Mouse (Mus musculus) telencephalon, adult 2 months (tissue): ENCODE measurements at regions not wholly inside any gene's neighbourhood (a gene's known extent, or its start where the extent isn't known, plus 50 kb on each side); places are given as distances from the start of the nearest gene placed in this dataset.
A peak's percentile ranks its signal among the peaks of the same experiment; 100 is the strongest.

Experiments
- DNase-seq: peaks from one replicate; pipeline ENCODE4 v3.0.0-alpha.2; 2011; ENCODE audit warnings: low read depth, low spot score

- no peak for DNase-seq
Observed at GRCm38 (mm10) chr6:50713297-50713696, 59.1 kb upstream of the Npvf start.

GRCm38 (mm10) chr6:50718631-50719030 lies 64.4 kb upstream of the Npvf start:
- no peak for DNase-seq

GRCm38 (mm10) chr6:50720346-50720745 lies 66.1 kb upstream of the Npvf start:
- no peak for DNase-seq

- no peak for DNase-seq
Observed at GRCm38 (mm10) chr6:50725640-50726039, 71.4 kb upstream of the Npvf start.

GRCm38 (mm10) chr6:50726166-50726591 lies 71.9 kb upstream of the Npvf start:
- DNase-seq, result no peak

- DNase-seq, result no peak
Observed at GRCm38 (mm10) chr6:50730744-50731718, 76.8 kb upstream of the Npvf start.

GRCm38 (mm10) chr6:50734701-50735100 lies 80.5 kb upstream of the Npvf start:
- DNase-seq, result no peak

GRCm38 (mm10) chr6:50735825-50736224 lies 81.6 kb upstream of the Npvf start:
- DNase-seq, result no peak

- DNase-seq, result no peak
Observed at GRCm38 (mm10) chr6:50742009-50742408, 87.8 kb upstream of the Npvf start.

- no peak for DNase-seq
Observed at GRCm38 (mm10) chr6:50744462-50745166, 90.4 kb upstream of the Npvf start.

GRCm38 (mm10) chr6:50753151-50753550 lies 98.9 kb upstream of the Npvf start:
- DNase-seq, result no peak

- DNase-seq, result no peak
Observed at GRCm38 (mm10) chr6:50754786-50755185, 100.5 kb upstream of the Npvf start.

- no peak for DNase-seq
Observed at GRCm38 (mm10) chr6:50760367-50760766, 106.1 kb upstream of the Npvf start.

- DNase-seq, result no peak
Observed at GRCm38 (mm10) chr6:50763121-50763520, 108.9 kb upstream of the Npvf start.

- no peak for DNase-seq
Observed at GRCm38 (mm10) chr6:50766442-50766915, 112.2 kb upstream of the Npvf start.

- no peak for DNase-seq
Observed at GRCm38 (mm10) chr6:50767126-50767525, 112.9 kb upstream of the Npvf start.

- DNase-seq, result no peak
Observed at GRCm38 (mm10) chr6:50767827-50768226, 113.6 kb upstream of the Npvf start.

GRCm38 (mm10) chr6:50769101-50769500 lies 114.9 kb upstream of the Npvf start:
- DNase-seq, result no peak

- no peak for DNase-seq
Observed at GRCm38 (mm10) chr6:50770481-50770880, 116.2 kb upstream of the Npvf start.

GRCm38 (mm10) chr6:50775637-50776036 lies 121.4 kb upstream of the Npvf start:
- DNase-seq, result no peak

- no peak for DNase-seq
Observed at GRCm38 (mm10) chr6:50776236-50776832, 122.1 kb upstream of the Npvf start.

- peak; percentile 86 for DNase-seq
Observed at GRCm38 (mm10) chr6:50776931-50777495, 122.8 kb upstream of the Npvf start.
